Mouse (Mus musculus): ENCODE measurements around the gene Tigar.

Tigar gene

DNA sequence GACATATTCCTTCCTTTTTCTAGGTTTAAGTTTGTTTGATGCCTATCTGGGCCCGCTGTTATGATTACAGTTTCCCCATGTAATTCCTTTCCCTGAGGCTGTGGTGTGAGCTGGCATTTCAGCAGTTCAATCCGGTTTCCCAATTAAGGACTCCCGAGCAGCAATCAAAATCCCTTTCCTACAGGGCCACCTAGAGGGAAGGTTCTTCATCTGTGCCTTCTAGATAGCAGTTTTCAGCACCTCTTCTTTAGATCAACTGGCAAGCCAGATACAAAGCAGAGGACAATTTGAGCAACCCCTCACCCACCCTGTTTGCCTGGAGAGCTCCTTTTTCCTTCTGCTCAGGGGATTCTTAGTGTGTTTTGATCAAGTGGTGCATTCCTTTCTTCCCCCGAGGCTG, 22.6 kb downstream of the Tigar start:
- DNase-seq (ENCODE audit: low read depth, low spot score): peak; percentile 86

DNA sequence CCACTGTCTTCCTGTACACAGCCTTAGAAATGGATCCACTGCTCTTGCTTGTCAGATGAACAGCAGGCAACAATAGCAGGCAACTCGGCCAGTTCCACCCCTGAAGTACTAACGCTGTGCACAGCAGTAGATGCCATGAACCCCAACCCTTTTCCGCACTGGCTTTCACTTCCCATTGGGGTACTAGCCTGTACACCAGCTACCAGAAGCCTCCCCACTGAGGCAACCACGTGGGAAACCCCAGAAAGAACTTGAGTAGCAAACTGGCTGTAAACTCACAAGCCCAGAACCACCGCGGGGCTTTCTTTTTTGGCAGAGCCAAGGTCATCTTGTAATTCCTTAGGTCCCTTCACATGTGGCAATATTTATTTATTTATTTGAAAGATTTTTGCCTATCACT, 27.5 kb downstream of the Tigar start:
- DNase-seq (ENCODE audit: low read depth, low spot score): no peak

DNA sequence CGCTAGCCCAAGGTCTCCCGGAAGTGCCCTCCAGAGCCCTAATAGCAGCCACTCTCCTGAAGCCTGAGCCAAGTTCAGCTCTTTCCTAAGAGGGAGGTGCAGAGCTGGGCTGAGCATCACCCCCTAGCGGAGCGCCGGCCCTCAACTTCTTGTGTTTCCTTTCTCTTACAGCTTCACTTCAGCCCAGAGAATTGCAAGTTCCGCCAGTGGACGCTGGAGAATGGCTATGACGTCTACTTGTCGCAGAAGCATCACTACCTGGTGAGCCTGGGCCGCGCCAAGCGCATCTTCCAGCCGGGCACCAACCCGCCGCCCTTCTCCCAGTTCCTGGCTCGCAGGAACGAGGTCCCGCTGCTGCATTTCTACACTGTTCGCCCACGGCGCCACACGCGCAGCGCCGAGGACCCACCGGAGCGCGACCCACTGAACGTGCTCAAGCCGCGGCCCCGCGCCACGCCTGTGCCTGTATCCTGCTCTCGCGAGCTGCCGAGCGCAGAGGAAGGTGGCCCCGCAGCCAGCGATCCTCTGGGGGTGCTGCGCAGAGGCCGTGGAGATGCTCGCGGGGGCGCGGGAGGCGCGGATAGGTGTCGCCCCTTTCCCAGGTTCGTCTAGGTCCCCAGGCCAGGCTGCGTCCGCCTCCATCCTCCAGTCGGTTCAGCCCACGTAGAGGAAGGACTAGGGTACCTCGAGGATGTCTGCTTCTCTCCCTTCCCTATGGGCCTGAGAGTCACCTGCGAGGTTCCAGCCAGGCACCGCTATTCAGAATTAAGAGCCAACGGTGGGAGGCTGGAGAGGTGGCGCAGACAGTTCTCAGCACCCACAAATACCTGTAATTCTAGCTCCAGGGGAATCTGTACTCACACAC, 29.3 kb downstream of the Tigar start:
- peak; percentile 83 for DNase-seq (ENCODE audit: low read depth, low spot score)

DNA sequence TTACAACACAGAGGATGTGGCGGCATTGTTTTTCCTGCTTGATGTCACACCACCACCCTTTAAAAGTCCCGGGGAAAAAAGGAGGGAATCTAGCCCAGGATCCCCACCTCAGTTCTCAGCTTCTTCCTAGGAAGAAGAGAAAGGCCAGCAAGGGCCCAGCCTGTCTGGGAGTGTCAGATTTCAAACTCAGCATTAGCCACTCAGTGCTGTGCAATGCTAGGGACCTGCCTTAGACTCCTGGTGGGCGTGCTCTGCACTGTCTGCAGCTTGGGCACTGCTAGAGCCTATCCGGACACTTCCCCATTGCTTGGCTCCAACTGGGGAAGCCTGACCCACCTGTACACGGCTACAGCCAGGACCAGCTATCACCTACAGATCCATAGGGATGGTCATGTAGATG, 36.5 kb downstream of the Tigar start, which contains the start of gene Fgf23:
Fgf23 (plus strand) TSS at position 86 of the 400 bp plus-strand sequence.
- DNase-seq (ENCODE audit: low read depth, low spot score): no peak

DNA sequence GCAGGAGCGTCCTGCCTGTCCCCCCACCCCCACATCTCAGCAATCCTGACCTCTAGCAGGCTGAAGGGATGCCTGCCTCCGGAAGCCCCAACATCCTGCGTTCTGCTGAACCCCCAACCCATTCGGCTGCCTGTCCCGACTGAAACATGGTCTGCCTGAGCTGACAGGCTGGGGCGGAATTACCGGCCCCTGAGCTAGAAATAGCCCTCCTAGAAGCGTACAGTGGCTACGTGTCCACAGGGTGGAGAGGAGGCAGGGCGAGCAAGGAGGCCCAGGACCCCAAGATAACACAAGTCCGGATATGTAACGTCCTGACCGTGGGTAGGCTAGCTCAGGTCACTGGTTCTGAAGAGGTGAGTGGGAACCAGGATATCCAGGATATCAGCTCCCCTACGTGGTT, 44.5 kb downstream of the Tigar start:
- DNase-seq (ENCODE audit: low read depth, low spot score): no peak

DNA sequence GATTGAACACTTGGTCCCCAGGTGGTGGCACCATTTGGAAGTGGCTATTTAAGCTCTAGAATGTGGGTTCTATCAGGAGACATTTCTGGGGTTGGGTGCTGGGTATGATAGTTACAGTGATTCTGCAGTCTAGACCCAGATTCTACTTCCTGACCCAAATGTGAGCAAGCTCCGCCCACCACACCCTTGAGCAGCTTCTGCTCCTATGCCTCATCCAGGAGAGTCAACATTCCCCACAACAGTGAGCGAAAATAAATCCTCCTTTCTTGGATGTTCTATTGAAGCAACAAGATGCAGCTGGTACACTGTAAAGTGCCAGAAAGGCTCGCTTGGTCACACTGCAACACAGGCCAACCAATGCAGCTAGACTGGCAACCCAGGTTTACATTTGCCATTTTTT, 45.4 kb downstream of the Tigar start:
- no peak for DNase-seq (ENCODE audit: low read depth, low spot score)

DNA sequence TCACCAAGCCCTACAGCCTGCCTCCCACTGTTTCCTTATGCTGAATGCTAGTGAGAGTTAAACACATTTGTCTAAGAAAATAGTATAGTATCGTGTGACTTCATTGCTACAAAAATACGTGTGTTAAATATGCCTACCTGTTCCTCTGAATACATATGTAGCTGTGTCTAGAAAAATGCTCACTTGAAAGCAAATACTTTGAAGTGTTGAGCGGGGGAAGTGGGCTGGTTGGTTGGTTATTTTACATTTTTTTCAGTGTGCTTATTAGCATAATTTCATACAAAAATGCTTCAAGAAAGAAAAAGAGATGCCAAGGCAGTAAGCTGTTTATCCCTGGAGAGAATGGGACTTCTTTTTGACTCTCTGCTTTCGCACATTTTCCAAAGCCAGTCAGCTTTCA, 49.4 kb downstream of the Tigar start:
- DNase-seq (ENCODE audit: low read depth, low spot score): no peak

DNA sequence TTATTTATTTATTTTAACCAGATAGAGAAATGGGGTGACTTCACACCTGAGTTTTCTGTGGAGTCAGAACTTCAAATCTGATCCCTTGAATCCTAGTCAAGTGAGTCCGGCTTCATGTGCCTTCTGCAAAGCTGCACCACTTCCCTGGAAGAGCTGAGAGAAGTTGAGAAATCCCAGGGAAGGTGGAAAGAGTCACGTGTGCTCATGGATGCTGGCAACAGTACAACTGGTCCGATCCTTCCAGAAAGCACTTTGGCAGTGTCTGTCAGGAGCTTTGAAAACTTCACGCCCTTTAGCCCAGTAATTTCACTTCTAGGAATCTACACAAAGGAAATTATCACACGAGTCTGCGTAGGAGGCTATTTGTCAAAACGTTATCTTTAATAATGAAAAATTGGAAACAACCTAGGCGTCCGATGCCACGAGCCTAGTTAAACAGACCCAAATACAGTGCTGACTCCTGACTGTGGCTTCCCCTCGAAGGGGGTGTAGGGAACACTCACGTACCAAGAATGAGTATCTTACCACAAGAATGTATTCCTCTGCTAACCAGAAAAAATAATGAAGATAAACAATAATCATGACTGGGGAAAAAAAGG, 52.3 kb downstream of the Tigar start:
- DNase-seq (ENCODE audit: low read depth, low spot score): no peak

DNA sequence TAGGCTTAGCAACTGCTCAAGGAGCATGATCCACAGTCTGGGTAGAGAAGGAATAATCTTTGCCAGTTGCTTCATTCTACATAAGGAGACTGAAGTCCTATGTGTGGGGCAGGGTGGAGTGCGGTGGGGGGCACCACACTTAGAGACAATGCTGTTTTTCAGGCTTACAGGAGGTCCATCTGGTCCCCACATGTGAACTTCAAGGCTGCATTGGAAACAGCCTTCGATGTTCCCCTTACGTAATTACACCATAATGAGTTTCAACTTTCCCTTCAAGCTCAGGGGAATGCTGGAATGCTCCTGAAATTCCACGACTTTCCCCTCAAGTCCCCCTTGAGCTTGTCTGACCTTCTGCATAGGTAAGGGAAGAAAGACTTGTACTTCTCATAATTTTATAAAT, 58.5 kb downstream of the Tigar start:
- DNase-seq (ENCODE audit: low read depth, low spot score): peak; percentile 85

DNA sequence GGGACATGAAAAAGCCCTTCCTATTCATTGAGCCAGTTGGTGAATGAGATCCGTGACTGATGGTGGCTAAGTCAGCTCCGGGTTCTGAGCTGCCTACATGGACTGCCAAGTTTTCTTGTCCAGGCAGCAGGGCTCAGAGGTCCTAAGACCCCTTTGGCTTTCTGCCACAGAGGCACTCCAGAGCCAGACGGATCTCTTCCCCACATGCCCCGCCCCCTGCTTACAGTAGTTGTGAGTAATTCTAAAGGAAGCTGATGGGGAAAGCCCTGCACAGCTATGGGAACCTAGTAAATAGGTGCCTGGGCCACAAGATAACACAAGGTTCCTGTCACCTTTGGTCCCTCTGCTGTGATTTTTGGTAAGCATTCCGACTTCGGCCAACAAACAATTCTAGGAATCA, 64.4 kb downstream of the Tigar start:
- no peak for DNase-seq (ENCODE audit: low read depth, low spot score)

All from forelimb bud, embryonic 11.5 days (tissue).